Mouse (Mus musculus): ENCODE results near the gene Negr1. TPM values are rescaled to one million over a fixed set of nuclear protein-coding genes. Genes with fewer than 3 reads are reported as not detected.

Gene Negr1
- total and polyA plus RNA-seq, 3 experiments = not detected

DNA sequence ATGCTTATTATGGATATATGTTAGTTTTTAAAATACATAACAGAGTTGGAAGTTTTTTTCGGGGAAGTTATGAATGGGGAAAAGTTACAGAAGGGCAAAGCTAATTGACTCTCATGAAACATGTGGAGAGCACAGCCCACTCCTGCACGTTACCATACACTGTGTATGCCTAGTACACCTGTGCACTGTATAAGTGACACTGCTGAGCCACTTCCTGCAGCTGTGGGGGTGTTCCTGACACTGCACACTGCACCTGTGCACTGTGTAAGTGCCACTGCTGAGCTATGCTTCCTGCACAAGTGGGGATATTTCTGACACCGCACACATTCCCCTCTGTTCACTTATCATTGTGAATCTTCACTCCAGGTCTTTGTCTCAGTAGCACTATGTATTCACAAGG is 261.4 kb downstream of the Negr1 start:
- no peak for DNase-seq (ENCODE audit: extremely low read depth)
- H3K9ac ChIP-seq (ENCODE audit: insufficient read depth, low read depth) = no peak overlapping the region
- H3K36me3 ChIP-seq (replicated peaks in 1 of 2; ENCODE audit: control insufficient read depth in 1 of 2, insufficient read depth in 1 of 2, low read length in 1 of 2) = no peaks in the 10 kb centered on the region
- H3K27ac ChIP-seq (ENCODE audit: insufficient read depth, low read depth) = no peak overlapping the region
- H3K9me3 ChIP-seq (replicated peaks; ENCODE audit: low read length) = peaks cover 16% of the 10 kb centered on the region
- dilution Hi-C loops (cut with MboI; ENCODE audit: extremely low pct_ligation_motif_present, extremely low pct_unique_long_range_greater_than_20kb, low sequenced_read_pairs) = no loop called here
- peaks cover 0 to 3% of the 10 kb centered on the region in 2 experiments; a peak in 1 of 4 replicates for H3K4me1 ChIP-seq (ENCODE audit: control insufficient read depth in 1 of 2, insufficient read depth in 2 of 2)
- in situ Hi-C loops (cut with MboI; ENCODE audit: low pct_ligation_motif_present, low pct_unique_long_range_greater_than_20kb, low sequenced_read_pairs) = no loop called here
- no peaks in the 10 kb centered on the region for H3K79me2 ChIP-seq (replicated peaks; ENCODE audit: control insufficient read depth, extremely low read depth, insufficient read depth, poor library complexity, severe bottlenecking)
- H3K4me3 ChIP-seq (replicated peaks in 1 of 3; ENCODE audit: low read depth in 2 of 3, low read length in 2 of 3, poor library complexity in 1 of 3) = no peak overlapping the region
- no peak overlapping the region for H3K4me2 ChIP-seq (ENCODE audit: insufficient read depth, low read depth, poor library complexity, severe bottlenecking)
- H3K27me3 ChIP-seq (replicated peaks) = no peaks in the 10 kb centered on the region
- no peak for TF ChIP-seq ELF1 (IDR thresholded peaks at IDR 0.05; ENCODE audit: low read depth, low read length)

DNA sequence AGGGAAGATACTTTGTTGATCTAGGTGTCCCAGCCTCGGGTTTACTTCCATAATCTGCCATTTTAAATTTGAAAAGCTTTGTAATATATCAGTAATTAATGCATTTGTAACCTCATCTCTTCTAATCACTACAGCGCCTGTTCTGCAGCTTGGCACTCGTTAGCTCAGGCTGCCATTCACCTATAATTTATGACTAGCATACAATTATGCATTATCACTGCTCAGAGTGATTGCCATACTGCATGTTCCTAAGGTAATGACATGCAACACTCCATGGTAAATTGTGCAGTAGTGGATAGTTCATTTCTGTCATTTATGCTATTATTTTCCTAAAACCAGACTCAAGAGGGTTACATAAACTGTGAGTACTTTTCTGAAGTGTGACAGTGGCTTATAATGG is 272.3 kb downstream of the Negr1 start:
- Histone ChIP-seq H3K27me3 (replicated peaks) (no peaks in the 10 kb centered on the region), H3K4me2 (ENCODE audit: insufficient read depth, low read depth, poor library complexity, severe bottlenecking) (no peak overlapping the region), H3K9me3 (replicated peaks; ENCODE audit: low read length) (peaks cover 22% of the 10 kb centered on the region), H3K79me2 (replicated peaks; ENCODE audit: control insufficient read depth, extremely low read depth, insufficient read depth, poor library complexity, severe bottlenecking) (no peaks in the 10 kb centered on the region), H3K4me3 (replicated peaks in 1 of 3; ENCODE audit: low read depth in 2 of 3, low read length in 2 of 3, poor library complexity in 1 of 3) (no peak overlapping the region), H3K4me1 (ENCODE audit: control insufficient read depth in 1 of 2, insufficient read depth in 2 of 2) (no peaks in the 10 kb centered on the region), H3K9ac (ENCODE audit: insufficient read depth, low read depth) (no peak overlapping the region), H3K27ac (ENCODE audit: insufficient read depth, low read depth) (no peak overlapping the region), H3K36me3 (replicated peaks in 1 of 2; ENCODE audit: control insufficient read depth in 1 of 2, insufficient read depth in 1 of 2, low read length in 1 of 2) (no peaks in the 10 kb centered on the region)
- in situ Hi-C loops (cut with MboI; ENCODE audit: low pct_ligation_motif_present, low pct_unique_long_range_greater_than_20kb, low sequenced_read_pairs) (no loop called here), dilution Hi-C loops (cut with MboI; ENCODE audit: extremely low pct_ligation_motif_present, extremely low pct_unique_long_range_greater_than_20kb, low sequenced_read_pairs) (no loop called here)
- DNase-seq (ENCODE audit: extremely low read depth) = no peak
- TF ChIP-seq NRF1 (IDR thresholded peaks at IDR 0.05; ENCODE audit: low read depth, low read length) = no peak
- TF ChIP-seq CTCF (conservative IDR thresholded peaks at IDR 0.05 in 1 of 2, IDR thresholded peaks at IDR 0.05 in 1 of 2; ENCODE audit: low read depth in 2 of 2, low read length in 2 of 2) = no peak
- TF ChIP-seq TCF12 (IDR thresholded peaks at IDR 0.05; ENCODE audit: low read depth, low read length) = no peak
- no peak for TF ChIP-seq ZMIZ1 (IDR thresholded peaks at IDR 0.05; ENCODE audit: low read depth, low read length)
- TF ChIP-seq RAD21 (IDR thresholded peaks at IDR 0.05; ENCODE audit: low read depth, low read length) = no peak
- no peak for TF ChIP-seq PAX5 (IDR thresholded peaks at IDR 0.05; ENCODE audit: low read length)
- TF ChIP-seq E2F4 (IDR thresholded peaks at IDR 0.05; ENCODE audit: insufficient replicate concordance, low read depth, low read length) = no peak
- TF ChIP-seq UBTF (IDR thresholded peaks at IDR 0.05; ENCODE audit: low read depth, low read length) = no peak
- TF ChIP-seq MAZ (IDR thresholded peaks at IDR 0.05; ENCODE audit: low read depth, low read length) = no peak
- TF ChIP-seq HCFC1 (IDR thresholded peaks at IDR 0.05; ENCODE audit: low read depth, low read length) = no peak
- TF ChIP-seq SMC3 (IDR thresholded peaks at IDR 0.05; ENCODE audit: low read depth, low read length) = no peak
- TF ChIP-seq BHLHE40 (IDR thresholded peaks at IDR 0.05; ENCODE audit: low read depth, low read length) = no peak
- TF ChIP-seq USF1 (IDR thresholded peaks at IDR 0.05; ENCODE audit: low read depth, low read length) = no peak
- TF ChIP-seq ZKSCAN1 (IDR thresholded peaks at IDR 0.05; ENCODE audit: borderline replicate concordance, low read depth, low read length) = no peak

DNA sequence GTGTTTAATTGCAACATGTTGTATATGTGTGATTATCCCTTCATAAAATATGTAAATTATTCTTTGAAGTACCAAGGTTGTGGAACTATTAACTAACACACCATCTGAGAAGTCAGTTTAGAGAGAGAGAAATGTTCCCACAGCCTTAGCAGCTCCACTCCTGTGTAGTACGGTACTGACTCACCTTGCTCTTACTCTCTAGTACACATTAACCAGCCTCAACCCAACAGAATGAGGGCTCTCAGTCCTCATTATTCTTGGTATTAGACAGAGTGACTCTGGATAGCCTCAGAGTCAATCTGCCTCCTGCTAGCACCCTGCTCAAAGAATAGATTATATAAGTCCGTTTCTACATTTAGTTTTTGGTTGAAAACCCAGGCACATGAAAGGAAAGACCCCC is 277.0 kb downstream of the Negr1 start:
- H3K4me1 ChIP-seq (ENCODE audit: control insufficient read depth in 1 of 2, insufficient read depth in 2 of 2) = no peaks in the 10 kb centered on the region
- DNase-seq (ENCODE audit: extremely low read depth) = no peak
- no peak overlapping the region for H3K4me3 ChIP-seq (replicated peaks in 1 of 3; ENCODE audit: low read depth in 2 of 3, low read length in 2 of 3, poor library complexity in 1 of 3)
- H3K79me2 ChIP-seq (replicated peaks; ENCODE audit: control insufficient read depth, extremely low read depth, insufficient read depth, poor library complexity, severe bottlenecking) = no peaks in the 10 kb centered on the region
- H3K36me3 ChIP-seq (replicated peaks in 1 of 2; ENCODE audit: control insufficient read depth in 1 of 2, insufficient read depth in 1 of 2, low read length in 1 of 2) = no peaks in the 10 kb centered on the region
- H3K9me3 ChIP-seq (replicated peaks; ENCODE audit: low read length) = peaks cover 17% of the 10 kb centered on the region
- H3K27me3 ChIP-seq (replicated peaks) = no peaks in the 10 kb centered on the region
- in situ Hi-C loops (cut with MboI; ENCODE audit: low pct_ligation_motif_present, low pct_unique_long_range_greater_than_20kb, low sequenced_read_pairs) (no loop called here), dilution Hi-C loops (cut with MboI; ENCODE audit: extremely low pct_ligation_motif_present, extremely low pct_unique_long_range_greater_than_20kb, low sequenced_read_pairs) (no loop called here)
- no peak for TF ChIP-seq MAX (IDR thresholded peaks at IDR 0.05; ENCODE audit: low read length)
- TF ChIP-seq RCOR1 (conservative IDR thresholded peaks at IDR 0.05; ENCODE audit: low read depth, low read length) = no peak
- TF ChIP-seq UBTF (IDR thresholded peaks at IDR 0.05; ENCODE audit: low read depth, low read length) = no peak
- TF ChIP-seq MAFK (IDR thresholded peaks at IDR 0.05; ENCODE audit: insufficient replicate concordance, low read length) = no peak
- TF ChIP-seq ZC3H11A (IDR thresholded peaks at IDR 0.05; ENCODE audit: low read depth, low read length) = no peak
- TF ChIP-seq BHLHE40 (IDR thresholded peaks at IDR 0.05; ENCODE audit: low read depth, low read length) = no peak
- TF ChIP-seq CTCF (conservative IDR thresholded peaks at IDR 0.05 in 1 of 2, IDR thresholded peaks at IDR 0.05 in 1 of 2; ENCODE audit: low read depth in 2 of 2, low read length in 2 of 2) = no peak
- no peak for TF ChIP-seq USF1 (IDR thresholded peaks at IDR 0.05; ENCODE audit: low read depth, low read length)
- TF ChIP-seq KAT2A (IDR thresholded peaks at IDR 0.05; ENCODE audit: insufficient replicate concordance, low read length) = no peak
- no peak for TF ChIP-seq POLR2AphosphoS2 (IDR thresholded peaks at IDR 0.05; ENCODE audit: low read depth, low read length)
- TF ChIP-seq RAD21 (IDR thresholded peaks at IDR 0.05; ENCODE audit: low read depth, low read length) = no peak
- TF ChIP-seq JUND (conservative IDR thresholded peaks at IDR 0.05; ENCODE audit: low read depth, low read length) = no peak
- TF ChIP-seq ZMIZ1 (IDR thresholded peaks at IDR 0.05; ENCODE audit: low read depth, low read length) = no peak
- TF ChIP-seq USF2 (conservative IDR thresholded peaks at IDR 0.05; ENCODE audit: low read depth, low read length) = no peak
- TF ChIP-seq SIN3A (IDR thresholded peaks at IDR 0.05; ENCODE audit: low read length) = no peak
- no peak for TF ChIP-seq ETS1 (conservative IDR thresholded peaks at IDR 0.05; ENCODE audit: low read depth, low read length)
- H3K4me2 ChIP-seq (ENCODE audit: insufficient read depth, low read depth, poor library complexity, severe bottlenecking) = no peak overlapping the region
- no peak overlapping the region for H3K27ac ChIP-seq (ENCODE audit: insufficient read depth, low read depth)
- no peak overlapping the region for H3K9ac ChIP-seq (ENCODE audit: insufficient read depth, low read depth)
